Mouse (Mus musculus) urinary bladder, postnatal 4 days (tissue): Measurements from ENCODE around the gene Plekho2.
A peak's percentile ranks its signal among the peaks of the same experiment; 100 is the strongest.

Source experiments
- DNase-seq, 2 experiments: peaks; one replicate each; pipeline ENCODE4 v3.0.0; 2021 to 2022; ENCODE audit warnings: low spot score in 2 of 2

Plekho2 gene

GRCm38 (mm10) chr9:65586406-65587269 lies 6.8 kb upstream of the Plekho2 start, which contains the start of gene Pif1:
TSS of gene Pif1 (plus strand) at chr9:65587160.
- DNase-seq: peak; percentile 75 to 84

GRCm38 (mm10) chr9:65583045-65583444 lies 3.2 kb upstream of the Plekho2 start:
- DNase-seq: no peak

GRCm38 (mm10) chr9:65580401-65581256 lies 789 bp upstream of the Plekho2 start:
- peak; percentile 76 to 88 for DNase-seq

- no peak for DNase-seq
Observed at GRCm38 (mm10) chr9:65578801-65579249, 1.0 kb downstream of the Plekho2 start.

- DNase-seq: no peak
Observed at GRCm38 (mm10) chr9:65577511-65578196, 2.2 kb downstream of the Plekho2 start.

GRCm38 (mm10) chr9:65576861-65577510 lies 2.9 kb downstream of the Plekho2 start:
- DNase-seq: peak; percentile 65 to 74

- no peak for DNase-seq
Observed at GRCm38 (mm10) chr9:65575393-65576196, 4.2 kb downstream of the Plekho2 start.

GRCm38 (mm10) chr9:65574513-65575392 lies 5.1 kb downstream of the Plekho2 start:
- DNase-seq: no peak

- DNase-seq: no peak
Observed at GRCm38 (mm10) chr9:65572837-65573236, 7.0 kb downstream of the Plekho2 start.

- DNase-seq: peak in 1 of 2 experiments; percentile 64
Observed at GRCm38 (mm10) chr9:65569491-65569971, 10.3 kb downstream of the Plekho2 start.

- no peak for DNase-seq
Observed at GRCm38 (mm10) chr9:65568787-65569186, 11.1 kb downstream of the Plekho2 start.

GRCm38 (mm10) chr9:65564698-65565097 lies 15.1 kb downstream of the Plekho2 start:
- no peak for DNase-seq

- no peak for DNase-seq
Observed at GRCm38 (mm10) chr9:65563073-65563472, 16.8 kb downstream of the Plekho2 start.

GRCm38 (mm10) chr9:65562081-65562506 lies 17.7 kb downstream of the Plekho2 start:
- DNase-seq: no peak

GRCm38 (mm10) chr9:65561016-65561415 lies 18.8 kb downstream of the Plekho2 start:
- no peak for DNase-seq

GRCm38 (mm10) chr9:65558806-65559205 lies 21.0 kb downstream of the Plekho2 start:
- no peak for DNase-seq

- peak in 1 of 2 experiments; percentile 16 for DNase-seq
Observed at GRCm38 (mm10) chr9:65556979-65557378, 22.9 kb downstream of the Plekho2 start.

GRCm38 (mm10) chr9:65556349-65556748 lies 23.5 kb downstream of the Plekho2 start:
- no peak for DNase-seq

- DNase-seq: no peak
Observed at GRCm38 (mm10) chr9:65555621-65556020, 24.2 kb downstream of the Plekho2 start.
